Mouse (Mus musculus) liver, embryonic 12.5 days (tissue): ENCODE measurements at regions not wholly inside any gene's neighbourhood (a gene's known extent, or its start where the extent isn't known, plus 50 kb on each side); places are given as distances from the start of the nearest gene placed in this dataset.

ENCODE experiments used
- ATAC-seq: fragments of 200-750 bp; cut with Nextera tagmentation; 2 replicates; pipeline ENCODE4 v1.8.0; 2017; ENCODE audit warnings: moderate number of reproducible peaks, mild to moderate bottlenecking, moderate library complexity
- H3K27ac ChIP-seq: fragments of 300-500 bp; sonication (generic); 2 replicates; pipeline ENCODE4 v1.5.1; 2016; ENCODE audit warnings: mild to moderate bottlenecking
- H3K27me3 ChIP-seq: fragments of 300-500 bp; sonication (generic); replicated peaks from 2 replicates; pipeline ENCODE4 v1.6.1; 2016; ENCODE audit warnings: mild to moderate bottlenecking, moderate library complexity
- H3K36me3 ChIP-seq: fragments of 300-500 bp; sonication (generic); 2 replicates; pipeline ENCODE4 v1.6.1; 2016; ENCODE audit warnings: mild to moderate bottlenecking, moderate library complexity
- H3K4me1 ChIP-seq: fragments of 300-500 bp; sonication (generic); 2 replicates; pipeline ENCODE4 v1.6.1; 2016
- H3K4me2 ChIP-seq: fragments of 300-500 bp; sonication (generic); 2 replicates; pipeline ENCODE4 v1.6.1; 2016; ENCODE audit warnings: mild to moderate bottlenecking, moderate library complexity
- H3K4me3 ChIP-seq: fragments of 300-500 bp; sonication (generic); 2 replicates; pipeline ENCODE4 v1.5.1; 2016; ENCODE audit warnings: mild to moderate bottlenecking, moderate library complexity
- H3K9ac ChIP-seq: fragments of 300-500 bp; sonication (generic); 2 replicates; pipeline ENCODE4 v1.6.1; 2016; ENCODE audit warnings: mild to moderate bottlenecking, moderate library complexity
- H3K9me3 ChIP-seq: fragments of 300-500 bp; sonication (generic); replicated peaks from 2 replicates; pipeline ENCODE4 v1.6.1; 2016; ENCODE audit warnings: mild to moderate bottlenecking, moderate library complexity
- WGBS: fragments of 180-500 bp; shearing (Covaris S2); methylation state at CpG from one replicate; pipeline ENCODE4 v1.1.7; 2016; ENCODE audit not compliant: insufficient replicate concordance; 5-methylcytosine and 5-hydroxymethylcytosine counted together

DNA sequence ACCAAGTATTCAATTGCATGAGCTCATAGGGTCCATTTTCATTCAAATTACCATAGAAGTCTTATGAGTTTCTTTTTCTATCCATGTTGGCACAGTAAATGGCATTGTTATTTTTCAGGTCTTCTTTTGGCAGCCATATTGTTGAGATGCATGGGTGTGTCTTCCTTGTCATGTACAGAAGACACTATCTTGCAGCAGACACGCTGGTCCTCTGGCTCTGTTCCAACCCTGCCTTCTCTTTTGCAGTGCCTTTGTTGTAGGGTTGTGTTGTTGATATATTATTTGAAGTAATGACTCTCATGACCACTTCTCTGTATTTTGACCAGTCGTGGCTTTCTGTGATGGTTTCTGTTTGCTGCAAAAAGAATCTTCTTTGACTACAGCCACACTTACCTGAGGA is 274.4 kb upstream of the Camk1g start:
- 59% methylated on average over 2 of the region's 2 CpGs for WGBS
- no peak overlapping the region for H3K9ac ChIP-seq
- ATAC-seq = no peak

DNA sequence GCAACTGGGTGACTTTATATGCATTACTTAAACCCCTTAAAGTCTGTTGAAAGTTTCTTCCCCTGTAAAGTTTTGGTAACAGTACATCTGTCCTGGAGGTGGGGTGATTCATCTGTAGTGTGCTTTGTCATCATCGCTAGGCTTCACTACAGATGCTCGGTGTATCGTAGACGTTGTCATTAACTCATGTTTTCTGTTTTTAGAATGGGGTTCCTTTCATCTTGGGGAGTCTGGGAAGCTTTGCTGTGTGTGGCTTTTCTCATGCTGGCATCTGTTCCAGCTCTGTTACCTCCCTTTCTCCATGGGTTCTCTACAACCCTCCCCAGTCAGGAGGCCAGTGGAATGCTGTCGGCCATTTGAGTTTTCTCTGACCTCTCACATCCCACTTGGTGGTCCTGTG is 266.4 kb upstream of the Camk1g start:
- Histone ChIP-seq H3K4me1 (no peaks in the 10 kb centered on the region), H3K27me3 (no peaks in the 10 kb centered on the region), H3K27ac (no peak overlapping the region), H3K36me3 (no peaks in the 10 kb centered on the region), H3K4me2 (no peak overlapping the region), H3K9ac (no peak overlapping the region), H3K9me3 (no peaks in the 10 kb centered on the region), H3K4me3 (no peak overlapping the region)
- WGBS = 77% methylated on average over 5 of the region's 5 CpGs
- no peak for ATAC-seq

More for the DNA sequence above, 274.4 kb upstream of the Camk1g start:
- Histone ChIP-seq H3K9me3 (no peaks in the 10 kb centered on the region), H3K27ac (no peak overlapping the region), H3K4me2 (no peak overlapping the region), H3K36me3 (no peaks in the 10 kb centered on the region), H3K4me3 (no peak overlapping the region), H3K4me1 (no peaks in the 10 kb centered on the region), H3K27me3 (no peaks in the 10 kb centered on the region)

DNA sequence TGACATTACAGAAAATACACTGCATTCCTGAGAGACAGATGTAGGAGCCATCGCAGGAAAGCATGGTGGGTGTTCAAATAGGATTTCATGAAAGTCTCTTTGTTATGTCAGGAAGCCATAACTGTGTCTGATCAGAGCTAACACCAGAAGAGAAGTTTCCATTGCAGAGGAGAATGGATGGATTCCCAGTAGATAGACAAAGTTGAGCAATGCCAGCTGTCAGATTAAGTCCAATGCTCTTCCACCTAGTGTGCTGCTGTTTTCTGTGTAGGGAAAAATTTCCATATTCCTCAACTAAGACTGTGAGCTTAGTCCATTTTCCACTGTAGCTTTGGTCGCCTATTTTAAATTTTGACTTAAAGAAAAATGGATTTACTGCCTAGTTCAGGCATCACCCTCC is 262.0 kb upstream of the Camk1g start:
- H3K4me3 ChIP-seq = no peak overlapping the region
- no peak overlapping the region for H3K27ac ChIP-seq
- H3K9ac ChIP-seq = no peak overlapping the region
- no peaks in the 10 kb centered on the region for H3K9me3 ChIP-seq
- peaks cover under 1% of the 10 kb centered on the region; the same call in 1 of the 2 replicates for H3K27me3 ChIP-seq
- no peaks in the 10 kb centered on the region for H3K36me3 ChIP-seq
- ATAC-seq = no peak
- whole genome bisulfite sequencing = 66% methylated on average over 2 of the region's 2 CpGs
- H3K4me2 ChIP-seq = no peak overlapping the region
- H3K4me1 ChIP-seq = no peaks in the 10 kb centered on the region

DNA sequence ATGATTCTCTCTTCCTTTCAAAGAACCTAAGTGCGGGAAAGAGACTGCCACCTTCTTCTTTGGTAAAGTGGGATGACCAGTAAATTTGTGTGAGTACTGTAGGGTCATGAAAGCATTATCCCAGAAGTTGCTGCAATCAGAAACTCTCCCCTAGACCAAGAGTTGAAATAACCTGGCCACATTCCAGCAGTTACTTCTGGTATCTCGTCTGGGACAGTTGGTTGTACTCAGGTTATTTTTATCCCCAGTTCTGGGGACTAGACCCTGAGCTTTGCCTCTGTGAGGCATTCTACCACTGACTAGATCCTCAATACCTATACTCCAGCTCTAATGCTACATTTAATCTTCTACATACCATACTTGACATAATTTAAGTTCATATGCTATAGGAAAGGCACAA is 259.8 kb upstream of the Camk1g start:
- Histone ChIP-seq H3K27me3 (peaks cover 4% of the 10 kb centered on the region), H3K4me1 (no peaks in the 10 kb centered on the region), H3K9me3 (no peaks in the 10 kb centered on the region), H3K4me3 (no peak overlapping the region), H3K36me3 (no peaks in the 10 kb centered on the region), H3K4me2 (no peak overlapping the region), H3K9ac (no peak overlapping the region), H3K27ac (no peak overlapping the region)
- 38% methylated on average over 2 of the region's 2 CpGs for WGBS
- ATAC-seq = no peak

DNA sequence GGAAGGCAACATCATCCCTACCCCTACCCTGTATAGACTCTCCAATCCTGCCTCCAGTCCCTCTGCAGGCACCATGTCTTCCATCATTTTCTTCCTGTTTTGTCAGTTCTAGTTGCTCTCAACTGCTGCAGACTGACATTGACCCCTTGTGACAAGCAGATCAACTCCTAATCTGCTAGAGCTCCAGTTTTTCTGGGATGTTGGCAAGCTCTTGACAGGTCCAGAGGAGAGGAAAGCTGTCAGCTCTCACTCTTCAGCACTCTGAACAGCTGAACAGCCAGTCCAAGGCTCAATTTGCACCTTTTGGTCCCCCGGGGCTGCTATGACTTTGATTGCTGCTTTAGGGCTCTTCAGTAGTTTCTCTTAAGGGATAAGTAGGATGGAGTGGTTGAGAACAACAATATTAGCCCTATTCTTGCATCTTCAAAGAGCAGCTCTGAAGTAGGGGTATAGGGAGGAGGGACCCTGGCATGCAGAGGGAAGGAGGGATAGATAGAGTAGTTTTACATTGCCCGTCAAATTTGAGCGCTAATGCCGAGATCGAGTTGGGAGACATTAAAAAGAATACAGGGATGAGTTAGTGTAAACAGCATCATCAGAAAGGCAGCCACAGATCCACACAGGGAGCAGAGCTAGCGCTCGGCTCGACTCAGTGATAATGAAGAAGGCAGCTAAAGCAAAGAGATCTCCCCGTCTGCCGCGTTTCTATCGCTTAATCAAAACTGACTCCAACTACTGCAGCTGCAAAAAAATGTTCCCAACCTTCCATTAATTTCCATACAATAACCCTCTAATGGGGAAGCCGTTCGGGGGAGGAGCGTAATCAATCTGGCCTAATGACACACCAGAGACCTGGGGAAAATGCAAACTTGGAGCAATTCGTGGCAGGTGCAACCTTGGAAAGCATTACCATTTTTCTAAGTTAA is 257.1 kb upstream of the Camk1g start:
- no peak overlapping the region for H3K9ac ChIP-seq
- 61% methylated on average over 16 of the region's 16 CpGs for WGBS
- H3K36me3 ChIP-seq = no peaks in the 10 kb centered on the region
- no peak for ATAC-seq
- H3K4me1 ChIP-seq = no peaks in the 10 kb centered on the region
- H3K4me3 ChIP-seq = no peak overlapping the region
- no peaks in the 10 kb centered on the region for H3K9me3 ChIP-seq
- H3K27ac ChIP-seq = no peak overlapping the region
- H3K27me3 ChIP-seq = peaks cover 4% of the 10 kb centered on the region
- no peak overlapping the region for H3K4me2 ChIP-seq

- Histone ChIP-seq H3K4me3 (no peak overlapping the region), H3K4me2 (no peak overlapping the region), H3K27me3 (peaks cover 4% of the 10 kb centered on the region), H3K9me3 (no peaks in the 10 kb centered on the region), H3K4me1 (no peaks in the 10 kb centered on the region), H3K27ac (no peak overlapping the region), H3K36me3 (no peaks in the 10 kb centered on the region), H3K9ac (no peak overlapping the region)
- WGBS = 19% methylated on average over 9 of the region's 9 CpGs
- no peak for ATAC-seq
Observed at GRCm38 (mm10) chr1:193625101-193625956, 255.2 kb upstream of the Camk1g start.

- no peak overlapping the region for H3K4me2 ChIP-seq
- no peak overlapping the region for H3K27ac ChIP-seq
- H3K4me3 ChIP-seq = no peak overlapping the region
- peaks cover 4% of the 10 kb centered on the region for H3K27me3 ChIP-seq
- H3K9me3 ChIP-seq = no peaks in the 10 kb centered on the region
- WGBS = 66% methylated on average over 3 of the region's 3 CpGs
- no peak overlapping the region for H3K9ac ChIP-seq
- H3K4me1 ChIP-seq = no peaks in the 10 kb centered on the region
- no peak for ATAC-seq
- no peaks in the 10 kb centered on the region for H3K36me3 ChIP-seq
Observed at GRCm38 (mm10) chr1:193623571-193623970, 253.5 kb upstream of the Camk1g start.

- Histone ChIP-seq H3K27ac (no peak overlapping the region), H3K4me2 (no peak overlapping the region), H3K27me3 (no peaks in the 10 kb centered on the region), H3K9me3 (no peaks in the 10 kb centered on the region), H3K36me3 (no peaks in the 10 kb centered on the region), H3K4me1 (no peaks in the 10 kb centered on the region), H3K4me3 (no peak overlapping the region), H3K9ac (no peak overlapping the region)
- ATAC-seq = no peak
- WGBS = 59% methylated on average over 8 of the region's 8 CpGs
Observed at GRCm38 (mm10) chr1:193618250-193618649, 248.2 kb upstream of the Camk1g start.

DNA sequence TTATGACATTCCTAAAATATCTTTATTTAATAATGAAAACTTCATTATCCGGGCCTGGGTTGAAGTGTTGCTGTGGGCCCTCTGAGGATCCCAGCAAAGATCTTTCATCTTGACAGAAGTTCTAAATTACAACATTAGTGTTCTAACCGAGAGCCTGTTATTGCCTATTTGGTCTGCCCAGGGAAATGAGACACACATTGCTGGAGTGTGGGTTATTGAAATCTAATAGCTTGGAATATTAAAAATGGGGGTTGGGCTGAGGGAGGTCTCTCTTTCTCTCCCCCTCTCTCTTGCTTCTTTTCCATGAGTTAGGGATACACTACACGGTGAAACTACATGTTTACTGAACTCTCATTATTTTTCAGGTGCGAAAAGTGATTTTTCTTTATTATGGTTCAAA is 240.4 kb upstream of the Camk1g start:
- Histone ChIP-seq H3K9me3 (no peaks in the 10 kb centered on the region), H3K36me3 (no peaks in the 10 kb centered on the region), H3K9ac (no peak overlapping the region), H3K4me1 (no peaks in the 10 kb centered on the region), H3K27ac (no peak overlapping the region), H3K4me3 (no peak overlapping the region), H3K4me2 (no peak overlapping the region), H3K27me3 (no peaks in the 10 kb centered on the region)
- ATAC-seq = no peak
- 73% methylated on average over 4 of the region's 4 CpGs for WGBS

DNA sequence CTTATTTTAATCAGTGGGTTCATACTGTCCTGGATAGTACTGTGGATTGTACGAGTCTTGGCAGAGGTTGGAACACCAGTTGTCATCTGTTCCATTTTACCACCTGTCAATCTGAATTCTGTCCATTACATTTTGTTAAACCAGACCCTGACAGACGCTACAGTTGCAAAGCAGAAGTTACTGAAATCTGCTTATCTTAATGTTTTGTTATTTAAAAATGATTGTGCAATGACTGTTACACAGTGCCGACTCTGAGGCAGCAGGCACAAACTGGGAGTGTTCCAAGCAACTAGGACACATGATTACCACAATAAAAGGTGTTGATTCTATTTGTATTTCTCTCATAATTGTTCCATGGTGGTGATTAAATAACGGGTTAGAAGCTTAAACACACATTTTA is 229.8 kb upstream of the Camk1g start:
- Histone ChIP-seq H3K4me3 (no peak overlapping the region), H3K9ac (no peak overlapping the region), H3K9me3 (no peaks in the 10 kb centered on the region), H3K27me3 (no peaks in the 10 kb centered on the region), H3K27ac (no peak overlapping the region), H3K4me1 (no peaks in the 10 kb centered on the region), H3K36me3 (no peaks in the 10 kb centered on the region), H3K4me2 (no peak overlapping the region)
- no peak for ATAC-seq
- 47% methylated on average over 4 of the region's 4 CpGs for WGBS

- no peaks in the 10 kb centered on the region for H3K9me3 ChIP-seq
- ATAC-seq = 0 out of 2 replicates have a peak, but pooled peaks have one; percentile 37
- H3K4me1 ChIP-seq = no peaks in the 10 kb centered on the region
- 19% methylated on average over 1 of the region's 1 CpGs for WGBS
- H3K27ac ChIP-seq = no peak overlapping the region
- no peak overlapping the region for H3K4me2 ChIP-seq
- H3K27me3 ChIP-seq = no peaks in the 10 kb centered on the region
- H3K36me3 ChIP-seq = no peaks in the 10 kb centered on the region
- H3K9ac ChIP-seq = no peak overlapping the region
- H3K4me3 ChIP-seq = no peak overlapping the region
Observed at GRCm38 (mm10) chr1:193599163-193599562, 229.1 kb upstream of the Camk1g start.

DNA sequence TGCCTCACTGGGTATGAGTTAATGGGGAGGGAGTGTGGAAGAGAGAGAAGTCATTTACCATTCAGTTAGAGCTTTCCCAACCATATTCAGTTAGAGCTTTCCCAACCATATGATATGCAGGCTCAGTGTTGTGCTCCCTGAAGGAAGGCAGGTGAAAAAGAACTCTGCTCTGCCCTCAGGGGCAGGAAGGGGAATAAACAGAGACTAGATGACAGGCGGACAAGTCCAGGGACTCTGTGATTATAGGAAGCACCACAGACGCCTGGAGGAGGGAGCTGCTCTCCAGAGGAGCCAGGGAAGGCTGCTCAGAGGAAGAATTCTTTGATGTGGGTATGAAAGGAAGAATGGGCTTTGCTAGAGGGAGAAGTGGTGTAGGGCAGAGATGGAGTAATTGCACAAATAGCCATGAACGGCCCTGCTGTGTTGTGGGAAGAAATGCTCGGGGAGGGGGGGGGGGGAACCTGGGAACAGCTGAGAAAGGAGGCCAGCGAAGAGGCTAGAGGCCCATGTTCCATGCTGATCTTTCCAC is 220.3 kb upstream of the Camk1g start:
- ATAC-seq = no peak
- no peak overlapping the region for H3K9ac ChIP-seq
- no peaks in the 10 kb centered on the region for H3K9me3 ChIP-seq
- H3K4me3 ChIP-seq = no peak overlapping the region
- WGBS = 26% methylated on average over 5 of the region's 5 CpGs
- 0 out of 2 replicates have a peak, but pooled peaks cover 6% of the 10 kb centered on the region for H3K4me1 ChIP-seq
- no peaks in the 10 kb centered on the region for H3K27me3 ChIP-seq
- H3K27ac ChIP-seq = no peak overlapping the region
- H3K4me2 ChIP-seq = no peak overlapping the region
- H3K36me3 ChIP-seq = no peaks in the 10 kb centered on the region
